In the genomic region with DNA sequence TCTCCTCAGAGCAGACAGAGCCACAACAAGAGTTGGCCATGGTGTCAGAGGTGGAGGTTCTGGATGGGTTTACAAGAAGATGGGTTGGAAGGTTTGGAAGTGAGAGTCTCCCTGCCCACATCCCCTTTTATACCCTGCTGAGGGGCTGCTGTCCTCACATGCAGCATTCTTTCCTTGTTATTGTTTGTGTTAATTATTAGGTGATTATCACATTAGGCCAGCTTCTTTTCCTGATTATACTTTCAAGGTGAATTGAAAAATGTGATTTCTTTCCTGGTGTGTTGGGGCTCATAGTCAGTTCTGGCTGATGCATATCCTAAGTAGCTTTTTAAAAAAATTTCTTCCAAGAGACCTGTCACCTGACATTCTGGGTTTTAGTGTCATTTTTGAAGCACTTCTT, we compare ENCODE assay signal across 51 mouse cellular contexts. TPM values are rescaled to one million over a fixed set of nuclear protein-coding genes. Genes with fewer than 3 reads are reported as not detected.
"Had no signal": no experiment of that assay in that cellular context is flagged by ENCODE, and none has a peak within 500 bp of the region (broad histone marks: within the 10 kb centered on the region; RNA-seq: fewer than 3 reads in every experiment).

A gene (minus strand): TSS at position 101 of the 400 bp plus-strand sequence.

- H3K4me2 ChIP-seq: heart, embryonic 11.5 days; heart, embryonic 12.5 days; heart, embryonic 13.5 days; heart, embryonic 15.5 days; hindbrain, embryonic 12.5 days; hindbrain, embryonic 13.5 days; hindbrain, embryonic 14.5 days; hindbrain, embryonic 15.5 days; intestine, embryonic 15.5 days; kidney, embryonic 15.5 days had no signal

- DNase-seq: heart, postnatal 10 days; heart, postnatal 14 days; heart, postnatal 36 days; heart, postnatal 4 days; kidney, adult 11 months; kidney, adult 18-20 months; kidney, adult 2 months; kidney, adult 8-10 months; kidney, adult 9 months; kidney, postnatal 10 days; kidney, postnatal 14 days; kidney, postnatal 25 days; kidney, postnatal 36 days; kidney, postnatal 4 days; layer of hippocampus, adult 9-11 months; layer of hippocampus, postnatal 36 days had no signal

- H3K36me3 ChIP-seq: heart, embryonic 10.5 days; heart, embryonic 12.5 days; heart, embryonic 13.5 days; heart, embryonic 15.5 days; hindbrain, embryonic 10.5 days; hindbrain, embryonic 12.5 days; hindbrain, embryonic 13.5 days; hindbrain, embryonic 15.5 days; intestine, embryonic 15.5 days; kidney, embryonic 15.5 days had no signal

- H3K27me3 ChIP-seq: heart, embryonic 12.5 days; heart, embryonic 13.5 days; heart, embryonic 15.5 days; hindbrain, embryonic 12.5 days; hindbrain, embryonic 13.5 days; hindbrain, embryonic 15.5 days; intestine, embryonic 15.5 days; kidney, embryonic 15.5 days had no signal

- H3K4me1 ChIP-seq: heart, embryonic 12.5 days; heart, embryonic 13.5 days; heart, embryonic 15.5 days; hindbrain, embryonic 10.5 days; hindbrain, embryonic 12.5 days; hindbrain, embryonic 13.5 days; hindbrain, embryonic 15.5 days; intestine, embryonic 15.5 days; kidney, embryonic 15.5 days had no signal

- H3K9me3 ChIP-seq: heart, embryonic 10.5 days; heart, embryonic 12.5 days; heart, embryonic 13.5 days; heart, embryonic 15.5 days; hindbrain, embryonic 12.5 days; hindbrain, embryonic 13.5 days; hindbrain, embryonic 15.5 days; intestine, embryonic 15.5 days; kidney, embryonic 15.5 days had no signal

- H3K9ac ChIP-seq: heart, embryonic 12.5 days; heart, embryonic 13.5 days; heart, embryonic 15.5 days; hindbrain, embryonic 12.5 days; hindbrain, embryonic 13.5 days; hindbrain, embryonic 14.5 days; hindbrain, embryonic 15.5 days; intestine, embryonic 15.5 days; kidney, embryonic 15.5 days had no signal

- H3K27ac ChIP-seq: heart, embryonic 10.5 days; heart, embryonic 13.5 days; heart, embryonic 15.5 days; hindbrain, embryonic 10.5 days; hindbrain, embryonic 12.5 days; hindbrain, embryonic 13.5 days; hindbrain, embryonic 14.5 days; hindbrain, embryonic 15.5 days; hindbrain, postnatal 0 days; intestine, embryonic 15.5 days; kidney, embryonic 15.5 days; kidney, postnatal 0 days; layer of hippocampus, adult 2 months had no signal

- H3K4me3 ChIP-seq: heart, embryonic 10.5 days; heart, embryonic 12.5 days; heart, embryonic 13.5 days; heart, embryonic 15.5 days; hindbrain, embryonic 10.5 days; hindbrain, embryonic 12.5 days; hindbrain, embryonic 13.5 days; hindbrain, embryonic 15.5 days; intestine, embryonic 15.5 days; kidney, embryonic 15.5 days; layer of hippocampus, adult 2 months had no signal

- ATAC-seq: hindbrain, embryonic 16.5 days; hindbrain, postnatal 0 days; inflammation-experienced regulatory T-cells, adult 6 months; intestine, embryonic 15.5 days; intestine, embryonic 16.5 days; intestine, postnatal 0 days had no signal

RNA-seq across cellular contexts. Expression of the gene that starts here (rescaled TPM):
- total RNA-seq: heart, postnatal 10 days; heart, postnatal 14 days; heart, postnatal 25 days; heart, postnatal 36 days; heart, postnatal 4 days; hematopoietic stem cell, adult 5-6 weeks; hindbrain, postnatal 0 days; layer of hippocampus, adult 18-20 months; layer of hippocampus, adult 2 months; layer of hippocampus, adult 8-10 months; layer of hippocampus, postnatal 10 days; layer of hippocampus, postnatal 14 days; layer of hippocampus, postnatal 25 days; layer of hippocampus, postnatal 36 days; left cerebral cortex, adult 18-20 months had no signal
- polyA plus RNA-seq: heart, embryonic 10.5 days; heart, embryonic 11.5 days; heart, embryonic 12.5 days; heart, embryonic 13.5 days; heart, embryonic 14.5 days; heart, embryonic 15.5 days; heart, embryonic 16.5 days; heart, postnatal 0 days; hindbrain, embryonic 10.5 days; hindbrain, embryonic 11.5 days; hindbrain, embryonic 12.5 days; hindbrain, embryonic 13.5 days; hindbrain, embryonic 14.5 days; hindbrain, embryonic 15.5 days; hindbrain, embryonic 16.5 days; hindbrain, postnatal 0 days; inflammation-experienced regulatory T-cells, adult 6 months; intestine, embryonic 14.5 days; intestine, embryonic 15.5 days; intestine, embryonic 16.5 days; intestine, postnatal 0 days; kidney, adult 2 months; kidney, embryonic 14.5 days; kidney, embryonic 15.5 days; kidney, embryonic 16.5 days; kidney, postnatal 0 days; large intestine, adult 2 months had no signal
